9 mouse cellular contexts compared by ENCODE assay signal in genomic region chr12:24633753-24634191, GRCm38 (mm10). TPM values are rescaled to one million over a fixed set of nuclear protein-coding genes. Genes with fewer than 3 reads are reported as not detected.
DNase-seq lines count a peak whose midpoint lies in the region; ATAC-seq and TF ChIP-seq lines count a peak whose summit lies in the region.
"Had no signal": no experiment of that assay in that cellular context is flagged by ENCODE, and none has a peak within 500 bp of the region (broad histone marks: within the 10 kb centered on the region; RNA-seq: fewer than 3 reads in every experiment).

No protein-coding gene starts in this region.

- TF ChIP-seq POLR2A in CH12.LX (IDR thresholded peaks at IDR 0.05; ENCODE audit: low read depth, low read length): peak; percentile 54

- peak; percentile 80 for ATAC-seq in liver, embryonic 16.5 days (ENCODE audit: low read depth)
- ATAC-seq in forebrain, embryonic 11.5 days (replicated peaks; ENCODE audit: low FRiP score): no peak
- ATAC-seq in hindbrain, embryonic 14.5 days (ENCODE audit: low FRiP score): no peak
- ATAC-seq: forebrain, embryonic 14.5 days had no signal

- peak overlapping the region; percentile 67 for H3K4me2 ChIP-seq in CH12.LX (ENCODE audit: insufficient read depth, low read depth, poor library complexity, severe bottlenecking)
- peak overlapping the region; percentile 24 for H3K4me2 ChIP-seq in liver, embryonic 16.5 days (ENCODE audit: low read depth, low read length)
- H3K4me2 ChIP-seq in forebrain, embryonic 11.5 days (ENCODE audit: low read depth, low read length, severe bottlenecking): no peak overlapping the region
- no peak overlapping the region for H3K4me2 ChIP-seq in hindbrain, embryonic 14.5 days (replicated peaks)

- peak overlapping the region; percentile 89 for H3K27ac ChIP-seq in CH12.LX (ENCODE audit: insufficient read depth, low read depth)
- H3K27ac ChIP-seq in liver, embryonic 16.5 days (ENCODE audit: low read length): peak overlapping the region; percentile 92
- no peak overlapping the region for H3K27ac ChIP-seq in forebrain, embryonic 11.5 days (ENCODE audit: low read depth, low read length)
- H3K27ac ChIP-seq in hindbrain, embryonic 14.5 days: no peak overlapping the region

- H3K36me3 ChIP-seq in CH12.LX (replicated peaks in 1 of 2; ENCODE audit: control insufficient read depth in 1 of 2, insufficient read depth in 1 of 2, low read length in 1 of 2): no peaks in the 10 kb centered on the region
- no peaks in the 10 kb centered on the region for H3K36me3 ChIP-seq in liver, embryonic 16.5 days (ENCODE audit: control insufficient read depth, insufficient read depth)
- H3K36me3 ChIP-seq in forebrain, embryonic 11.5 days (ENCODE audit: control insufficient read depth, insufficient read depth, low read length): no peaks in the 10 kb centered on the region
- H3K36me3 ChIP-seq in hindbrain, embryonic 14.5 days (replicated peaks; ENCODE audit: control insufficient read depth, insufficient read depth): no peaks in the 10 kb centered on the region

- dilution Hi-C loops in CH12.LX (cut with MboI; ENCODE audit: extremely low pct_ligation_motif_present, extremely low pct_unique_long_range_greater_than_20kb, low sequenced_read_pairs): no loop called here

- peak; percentile 58 for DNase-seq in CD4-positive helper T cell, adult 2 months (ENCODE audit: low read depth, low spot score)
- DNase-seq in CH12.LX (ENCODE audit: extremely low read depth): peak; percentile 94
- DNase-seq in heart, adult 9 months (ENCODE audit: low spot score in 2 of 2): peak; percentile 77 to 88
- no peak for DNase-seq in forebrain, embryonic 11.5 days (ENCODE audit: low spot score)
- no peak for DNase-seq in cerebellum, adult 8-10 months
- no peak for DNase-seq in right cerebral cortex, postnatal 14 days
- DNase-seq in hindbrain, embryonic 14.5 days (ENCODE audit: low spot score): no peak

- TF ChIP-seq CTCF in CH12.LX (conservative IDR thresholded peaks at IDR 0.05 in 1 of 2, IDR thresholded peaks at IDR 0.05 in 1 of 2; ENCODE audit: low read depth in 2 of 2, low read length in 2 of 2): no peak

- WGBS in liver, embryonic 16.5 days (ENCODE audit: insufficient replicate concordance): 4% methylated on average over 1 of the region's 1 CpGs
- 74% methylated on average over 1 of the region's 1 CpGs for WGBS in forebrain, embryonic 11.5 days
- 84% methylated on average over 1 of the region's 1 CpGs for WGBS in hindbrain, embryonic 14.5 days

- peak overlapping the region in 1 of 3 experiments; percentile 13 for H3K4me3 ChIP-seq in CH12.LX (replicated peaks in 1 of 3; ENCODE audit: low read depth in 2 of 3, low read length in 2 of 3, poor library complexity in 1 of 3)
- no peak overlapping the region for H3K4me3 ChIP-seq in liver, embryonic 16.5 days (ENCODE audit: low read depth, low read length)
- no peak overlapping the region for H3K4me3 ChIP-seq in forebrain, embryonic 11.5 days (ENCODE audit: low read depth, low read length)
- H3K4me3 ChIP-seq in hindbrain, embryonic 14.5 days (replicated peaks; ENCODE audit: low read length): no peak overlapping the region

- TF ChIP-seq RAD21 in CH12.LX (IDR thresholded peaks at IDR 0.05; ENCODE audit: low read depth, low read length): no peak

- peak; percentile 77 for TF ChIP-seq EP300 in CH12.LX (IDR thresholded peaks at IDR 0.05; ENCODE audit: low read length)

- in situ Hi-C loops in CH12.LX (cut with MboI; ENCODE audit: low pct_ligation_motif_present, low pct_unique_long_range_greater_than_20kb, low sequenced_read_pairs): no loop called here

- peaks cover 33 to 66% of the 10 kb centered on the region in 2 experiments for H3K4me1 ChIP-seq in CH12.LX (ENCODE audit: control insufficient read depth in 1 of 2, insufficient read depth in 2 of 2)
- peaks cover 38% of the 10 kb centered on the region for H3K4me1 ChIP-seq in liver, embryonic 16.5 days (ENCODE audit: control insufficient read depth, low read depth, low read length)
- no peaks in the 10 kb centered on the region for H3K4me1 ChIP-seq in forebrain, embryonic 11.5 days (replicated peaks; ENCODE audit: control insufficient read depth, insufficient read depth, low read length)
- no peaks in the 10 kb centered on the region for H3K4me1 ChIP-seq in hindbrain, embryonic 14.5 days (replicated peaks; ENCODE audit: control insufficient read depth, insufficient read depth, low read length)

- H3K9ac ChIP-seq in CH12.LX (ENCODE audit: insufficient read depth, low read depth): peak overlapping the region; percentile 35; the same call in 1 of the 2 replicates
- H3K9ac ChIP-seq in liver, embryonic 16.5 days (ENCODE audit: low read depth, low read length): peak overlapping the region; percentile 17; the same call in 1 of the 2 replicates
- no peak overlapping the region for H3K9ac ChIP-seq in forebrain, embryonic 11.5 days (ENCODE audit: low read length)
- no peak overlapping the region for H3K9ac ChIP-seq in hindbrain, embryonic 14.5 days

- no peaks in the 10 kb centered on the region for H3K79me2 ChIP-seq in CH12.LX (replicated peaks; ENCODE audit: control insufficient read depth, extremely low read depth, insufficient read depth, poor library complexity, severe bottlenecking)

- H3K27me3 ChIP-seq in CH12.LX (replicated peaks): no peaks in the 10 kb centered on the region
- no peaks in the 10 kb centered on the region for H3K27me3 ChIP-seq in liver, embryonic 16.5 days (ENCODE audit: control insufficient read depth, insufficient read depth, low read depth, low read length)
- H3K27me3 ChIP-seq in forebrain, embryonic 11.5 days (ENCODE audit: control insufficient read depth, insufficient read depth, low read length): no peaks in the 10 kb centered on the region
- no peaks in the 10 kb centered on the region for H3K27me3 ChIP-seq in hindbrain, embryonic 14.5 days (ENCODE audit: control insufficient read depth, insufficient read depth, low read length)

- H3K9me3 ChIP-seq in CH12.LX (replicated peaks; ENCODE audit: low read length): no peaks in the 10 kb centered on the region
- no peaks in the 10 kb centered on the region for H3K9me3 ChIP-seq in liver, embryonic 16.5 days (replicated peaks; ENCODE audit: control insufficient read depth, low read length)
- H3K9me3 ChIP-seq in forebrain, embryonic 11.5 days (ENCODE audit: control insufficient read depth, low read length): no peaks in the 10 kb centered on the region
- H3K9me3 ChIP-seq in hindbrain, embryonic 14.5 days (ENCODE audit: control insufficient read depth, low read length): no peaks in the 10 kb centered on the region

TF ChIP-seq in CH12.LX, 34 proteins besides CTCF, POLR2A, EP300 and RAD21 (continues in another document):
- peak; percentile 89 for TF ChIP-seq SIN3A (IDR thresholded peaks at IDR 0.05; ENCODE audit: low read length)
- no peak for TF ChIP-seq PAX5 (IDR thresholded peaks at IDR 0.05; ENCODE audit: low read length)
- TF ChIP-seq KAT2A (IDR thresholded peaks at IDR 0.05; ENCODE audit: insufficient replicate concordance, low read length): peak; percentile 50; the same call in 1 of the 2 replicates
- no peak for TF ChIP-seq ZC3H11A (IDR thresholded peaks at IDR 0.05; ENCODE audit: low read depth, low read length)
- TF ChIP-seq MAFK (IDR thresholded peaks at IDR 0.05; ENCODE audit: insufficient replicate concordance, low read length): 0 out of 2 replicates have a peak, but pooled peaks have one; percentile 14
- no peak for TF ChIP-seq UBTF (IDR thresholded peaks at IDR 0.05; ENCODE audit: low read depth, low read length)
- TF ChIP-seq NELFE (IDR thresholded peaks at IDR 0.05; ENCODE audit: low read depth, low read length): peak; percentile 56; the same call in 1 of the 2 replicates
- TF ChIP-seq MEF2A (IDR thresholded peaks at IDR 0.05; ENCODE audit: borderline replicate concordance, low read depth, low read length): peak; percentile 71; the same call in 1 of the 2 replicates
- TF ChIP-seq USF1 (IDR thresholded peaks at IDR 0.05; ENCODE audit: low read depth, low read length): no peak
- no peak for TF ChIP-seq ZKSCAN1 (IDR thresholded peaks at IDR 0.05; ENCODE audit: borderline replicate concordance, low read depth, low read length)
- TF ChIP-seq TBP (conservative IDR thresholded peaks at IDR 0.05; ENCODE audit: low read depth, low read length): peak; percentile 72; the same call in 1 of the 2 replicates
- TF ChIP-seq CHD1 (IDR thresholded peaks at IDR 0.05; ENCODE audit: low read depth, low read length): peak; percentile 79; the same call in 1 of the 2 replicates
- peak; percentile 69 for TF ChIP-seq HCFC1 (IDR thresholded peaks at IDR 0.05; ENCODE audit: low read depth, low read length)
- TF ChIP-seq CHD2 (IDR thresholded peaks at IDR 0.05; ENCODE audit: low read length): peak; percentile 35; the same call in 1 of the 2 replicates
- no peak; the same call in 1 of the 2 replicates for TF ChIP-seq SMC3 (IDR thresholded peaks at IDR 0.05; ENCODE audit: low read depth, low read length)
- TF ChIP-seq BHLHE40 (IDR thresholded peaks at IDR 0.05; ENCODE audit: low read depth, low read length): peak; percentile 60
- peak; percentile 84 for TF ChIP-seq MXI1 (IDR thresholded peaks at IDR 0.05; ENCODE audit: low read depth, low read length)
- peak; percentile 87 for TF ChIP-seq ELF1 (IDR thresholded peaks at IDR 0.05; ENCODE audit: low read depth, low read length)
- TF ChIP-seq GABPA (IDR thresholded peaks at IDR 0.05; ENCODE audit: insufficient replicate concordance, low read depth, low read length): no peak
- no peak for TF ChIP-seq USF2 (conservative IDR thresholded peaks at IDR 0.05; ENCODE audit: low read depth, low read length)
- TF ChIP-seq ZMIZ1 (IDR thresholded peaks at IDR 0.05; ENCODE audit: low read depth, low read length): 0 out of 2 replicates have a peak, but pooled peaks have one; percentile 39
- TF ChIP-seq NRF1 (IDR thresholded peaks at IDR 0.05; ENCODE audit: low read depth, low read length): no peak

RNA-seq across cellular contexts. Expression of gene Klf11, which starts 17.3 kb away (rescaled TPM):
- total RNA-seq in CH12.LX (2012; rRNA removed) (3.6 and 7.3 TPM in 2 replicates), CH12.LX (2014; rRNA removed) (7.2 and 8.0 TPM in 2 replicates)
- 7.5 and 9.2 TPM in 2 replicates for polyA plus RNA-seq in CH12.LX (2012; ENCODE audit: insufficient read length, low read depth)
- polyA plus RNA-seq in liver, embryonic 16.5 days (2015; fragmentation: Nextera tagmentation; extraction: Ambion mirVana): 9.3 and 9.7 TPM in 2 replicates
- polyA plus RNA-seq in forebrain, embryonic 11.5 days (2014; fragmentation: Nextera tagmentation; extraction: Ambion mirVana): 13.1 and 13.5 TPM in 2 replicates
- polyA plus RNA-seq in hindbrain, embryonic 14.5 days (2014; fragmentation: Nextera tagmentation; extraction: Ambion mirVana): 17.2 and 17.9 TPM in 2 replicates

RNA-seq across cellular contexts. Expression of gene Cys1, which starts 47.8 kb away (rescaled TPM):
- total RNA-seq in CH12.LX (2012; rRNA removed): not detected in 2 replicates
- not detected in 2 replicates for total RNA-seq in CH12.LX (2014; rRNA removed)
- not detected in 2 replicates for polyA plus RNA-seq in CH12.LX (2012; ENCODE audit: insufficient read length, low read depth)
- 0.37 and 0.67 TPM in 2 replicates for polyA plus RNA-seq in liver, embryonic 16.5 days (2015; fragmentation: Nextera tagmentation; extraction: Ambion mirVana)
- polyA plus RNA-seq in forebrain, embryonic 11.5 days (2014; fragmentation: Nextera tagmentation; extraction: Ambion mirVana): 0.76 and 0.85 TPM in 2 replicates
- polyA plus RNA-seq in hindbrain, embryonic 14.5 days (2014; fragmentation: Nextera tagmentation; extraction: Ambion mirVana): 2.3 and 2.6 TPM in 2 replicates

Comparison
In these comparisons a context has a peak if more than half of its experiments do, and no peak if none do; other contexts are left out.
1. DNase-seq: peak in CD4-positive helper T cell, adult 2 months (single experiment), CH12.LX (single experiment) and heart, adult 9 months (2 of 2); none in forebrain, embryonic 11.5 days (single experiment), cerebellum, adult 8-10 months (single experiment), right cerebral cortex, postnatal 14 days (single experiment) and hindbrain, embryonic 14.5 days (single experiment).
2. H3K27ac ChIP-seq: peak in CH12.LX (single experiment) and liver, embryonic 16.5 days (single experiment); none in forebrain, embryonic 11.5 days (single experiment) and hindbrain, embryonic 14.5 days (single experiment).
3. H3K4me2 ChIP-seq: peak in CH12.LX (single experiment) and liver, embryonic 16.5 days (single experiment); none in forebrain, embryonic 11.5 days (single experiment) and hindbrain, embryonic 14.5 days (single experiment).
4. H3K9ac ChIP-seq: peak in CH12.LX (single experiment) and liver, embryonic 16.5 days (single experiment); none in forebrain, embryonic 11.5 days (single experiment) and hindbrain, embryonic 14.5 days (single experiment).